8 mouse cellular contexts compared by ENCODE assay signal in the genomic region with DNA sequence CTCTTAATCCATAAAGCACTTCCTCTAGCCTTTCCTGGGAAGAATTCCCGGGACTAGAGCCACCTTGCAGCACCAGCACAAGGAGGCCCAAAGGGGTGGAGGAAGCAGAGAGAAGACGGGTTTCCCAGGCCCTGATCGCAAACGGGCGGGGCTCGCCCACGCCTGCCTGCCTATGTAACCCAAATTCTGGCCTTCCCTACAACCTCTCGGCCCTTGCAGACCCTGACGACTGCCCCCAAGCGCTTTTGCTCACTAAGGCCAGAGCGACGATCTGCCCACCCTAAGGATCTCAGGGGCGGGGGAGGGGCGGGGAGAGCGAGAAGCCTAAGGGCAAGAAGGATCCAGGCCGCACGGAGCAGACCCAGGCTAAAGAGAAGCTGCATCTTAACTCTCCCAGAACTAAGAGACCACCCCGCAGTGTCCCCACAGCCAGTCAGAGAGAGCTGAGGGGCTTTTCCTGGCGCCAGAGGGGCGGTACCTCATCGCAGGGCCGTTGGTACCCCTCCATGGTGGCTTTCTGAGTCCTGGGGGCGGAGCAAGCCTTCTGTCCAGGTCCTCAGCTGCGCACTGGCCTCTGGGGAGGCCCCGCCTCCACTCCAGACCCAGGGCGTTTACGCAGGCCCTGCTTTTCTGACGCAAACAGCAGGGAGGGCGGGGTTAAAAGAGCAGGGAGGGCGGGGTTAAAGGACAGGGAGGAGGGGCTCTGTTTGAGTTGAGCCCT. TPM values are rescaled to one million over a fixed set of nuclear protein-coding genes. Genes with fewer than 3 reads are reported as not detected.
A peak's percentile ranks its signal among the peaks of the same experiment; 100 is the strongest.
DNase-seq lines count a peak whose midpoint lies in the region; ATAC-seq and TF ChIP-seq lines count a peak whose summit lies in the region.

Gene Dynlt3 (minus strand): TSS at position 613 of the 721 bp plus-strand sequence.

- no peak for TF ChIP-seq EP300 in MEL (IDR thresholded peaks at IDR 0.05; ENCODE audit: low read depth in 1 of 2, low read length in 2 of 2)
- TF ChIP-seq EP300 in lung, postnatal 0 days (IDR thresholded peaks at IDR 0.05): no peak

- WGBS in forebrain, postnatal 0 days: 20% methylated on average over 29 of the region's 30 CpGs
- 11% methylated on average over 23 of the region's 30 CpGs for WGBS in lung, postnatal 0 days

- H3K79me2 ChIP-seq in MEL (ENCODE audit: control insufficient read depth, insufficient read depth, low read length, poor library complexity): peaks cover 3% of the 10 kb centered on the region

- peak; percentile 95 for DNase-seq in MEL (ENCODE audit: low read depth, low spot score)
- DNase-seq in cerebellum, adult 18-20 months: peak; percentile 80 to 85
- DNase-seq in forebrain, postnatal 0 days: peak; percentile 71
- peak; percentile 82 for DNase-seq in heart, postnatal 4 days
- DNase-seq in layer of hippocampus, adult 9-11 months: peak; percentile 84
- DNase-seq in lung, postnatal 0 days (ENCODE audit: low spot score): peak; percentile 93
- DNase-seq in ovary, postnatal 14 days (ENCODE audit: low spot score): peak; percentile 53
- DNase-seq in thymus, postnatal 14 days: peak; percentile 76

- H3K9ac ChIP-seq in MEL (ENCODE audit: control insufficient read depth, low read depth, low read length, poor library complexity, severe bottlenecking): peak within 1 kb of the TSS; percentile 90
- H3K9ac ChIP-seq in forebrain, postnatal 0 days: peak within 1 kb of the TSS; percentile 65
- peak within 1 kb of the TSS; percentile 46 for H3K9ac ChIP-seq in lung, postnatal 0 days (replicated peaks; ENCODE audit: low read depth)

- H3K36me3 ChIP-seq in MEL (ENCODE audit: control insufficient read depth in 1 of 2, insufficient read depth in 2 of 2, low read length in 2 of 2): peaks cover 0 to 10% of the 10 kb centered on the region in 2 experiments; a peak in 2 of 4 replicates
- H3K36me3 ChIP-seq in forebrain, postnatal 0 days (ENCODE audit: insufficient read depth): no peaks in the 10 kb centered on the region
- H3K36me3 ChIP-seq in lung, postnatal 0 days (ENCODE audit: insufficient read depth, low read length): no peaks in the 10 kb centered on the region

- H3K4me2 ChIP-seq in forebrain, postnatal 0 days (ENCODE audit: low read depth): peak within 1 kb of the TSS; percentile 51
- H3K4me2 ChIP-seq in lung, postnatal 0 days (replicated peaks; ENCODE audit: low read depth, low read length): peak within 1 kb of the TSS; percentile 40

- peak; percentile 53 to 61; a peak in 2 of 4 replicates for TF ChIP-seq POLR2A in MEL (IDR thresholded peaks at IDR 0.05; ENCODE audit: control insufficient read depth in 1 of 2, insufficient read depth in 1 of 2, low read depth in 1 of 2, low read length in 2 of 2, poor library complexity in 1 of 2)

- no peaks in the 10 kb centered on the region for H3K9me3 ChIP-seq in MEL (replicated peaks; ENCODE audit: insufficient read depth, low read length)
- no peaks in the 10 kb centered on the region for H3K9me3 ChIP-seq in forebrain, postnatal 0 days (ENCODE audit: low read length)
- no peaks in the 10 kb centered on the region for H3K9me3 ChIP-seq in lung, postnatal 0 days (ENCODE audit: low read length)

- peak; percentile 98 for ATAC-seq in forebrain, postnatal 0 days
- peak; percentile 100 for ATAC-seq in lung, postnatal 0 days

- peaks cover 2 to 7% of the 10 kb centered on the region in 2 experiments; a peak in 2 of 4 replicates for H3K4me1 ChIP-seq in MEL (ENCODE audit: control insufficient read depth in 1 of 2, insufficient read depth in 2 of 2, low read length in 2 of 2)
- H3K4me1 ChIP-seq in forebrain, postnatal 0 days (ENCODE audit: insufficient read depth): no peaks in the 10 kb centered on the region
- H3K4me1 ChIP-seq in lung, postnatal 0 days (ENCODE audit: insufficient read depth, low read depth, low read length): no peaks in the 10 kb centered on the region

- no peak for TF ChIP-seq CTCF in MEL (IDR thresholded peaks at IDR 0.05 in 2 of 3, conservative IDR thresholded peaks at IDR 0.05 in 1 of 3; ENCODE audit: control insufficient read depth in 1 of 3, insufficient read depth in 1 of 3, low read depth in 2 of 3, low read length in 3 of 3, poor library complexity in 1 of 3, severe bottlenecking in 1 of 3)
- TF ChIP-seq CTCF in forebrain, postnatal 0 days (IDR thresholded peaks at IDR 0.05; ENCODE audit: low read depth): no peak
- TF ChIP-seq CTCF in lung, postnatal 0 days (IDR thresholded peaks at IDR 0.05): no peak

- no peak for TF ChIP-seq RAD21 in MEL (IDR thresholded peaks at IDR 0.05; ENCODE audit: low read depth, low read length)

- peak within 1 kb of the TSS; percentile 58 for H3K27ac ChIP-seq in MEL (ENCODE audit: control insufficient read depth, low read depth, low read length)
- peak within 1 kb of the TSS; percentile 70 for H3K27ac ChIP-seq in forebrain, postnatal 0 days (ENCODE audit: low read depth, low read length)
- H3K27ac ChIP-seq in lung, postnatal 0 days (ENCODE audit: low read length): peak within 1 kb of the TSS; percentile 73

- H3K27me3 ChIP-seq in MEL (ENCODE audit: control insufficient read depth in 1 of 2, insufficient read depth in 2 of 2, low read length in 2 of 2): no peaks in the 10 kb centered on the region; a peak in 1 of 4 replicates
- H3K27me3 ChIP-seq in forebrain, postnatal 0 days (ENCODE audit: insufficient read depth, low read length): no peaks in the 10 kb centered on the region
- H3K27me3 ChIP-seq in lung, postnatal 0 days (replicated peaks; ENCODE audit: insufficient read depth, low read length): no peaks in the 10 kb centered on the region

- H3K4me3 ChIP-seq in MEL (ENCODE audit: control insufficient read depth in 1 of 2, insufficient read depth in 1 of 2, low read depth in 2 of 2, low read length in 2 of 2): peak within 1 kb of the TSS; percentile 98
- peak within 1 kb of the TSS; percentile 43 for H3K4me3 ChIP-seq in forebrain, postnatal 0 days (ENCODE audit: low read depth, low read length)
- H3K4me3 ChIP-seq in lung, postnatal 0 days (ENCODE audit: low read depth, low read length): peak within 1 kb of the TSS; percentile 54

TF ChIP-seq in MEL, 35 proteins besides CTCF, POLR2A, EP300 and RAD21:
- TF ChIP-seq SIN3A (IDR thresholded peaks at IDR 0.05; ENCODE audit: low read length): 0 out of 2 replicates have a peak, but pooled peaks have one; percentile 25
- no peak for TF ChIP-seq POLR2AphosphoS2 (IDR thresholded peaks at IDR 0.05; ENCODE audit: low read length)
- TF ChIP-seq NELFE (IDR thresholded peaks at IDR 0.05; ENCODE audit: low read depth, low read length): peak; percentile 50
- peak; percentile 67 for TF ChIP-seq NRF1 (IDR thresholded peaks at IDR 0.05; ENCODE audit: insufficient read depth, low read depth, low read length, poor library complexity, severe bottlenecking)
- TF ChIP-seq ETS1 (IDR thresholded peaks at IDR 0.05; ENCODE audit: low read depth, low read length): 0 out of 2 replicates have a peak, but pooled peaks have one; percentile 14
- TF ChIP-seq MXI1 (IDR thresholded peaks at IDR 0.05; ENCODE audit: low read depth, low read length): peak; percentile 31

RNA-seq across cellular contexts. Expression of gene Dynlt3, which starts in this region (rescaled TPM):
- total RNA-seq in MEL (2012; rRNA removed): 38.8 and 47.0 TPM in 2 replicates
- 10 to 100 TPM; 32.2 to 89.5 TPM for polyA plus RNA-seq in MEL (2012; ENCODE audit: insufficient read depth in 1 of 2, insufficient read length in 2 of 2, low read depth in 1 of 2, low replicate concordance in 2 of 2, missing spikeins in 1 of 2)
- total RNA-seq in forebrain, postnatal 0 days (2014; rRNA removed): 69.4 and 69.9 TPM in 2 replicates
- polyA plus RNA-seq in forebrain, postnatal 0 days (2015; fragmentation: Nextera tagmentation; extraction: Ambion mirVana): 74.4 and 76.5 TPM in 2 replicates
- total RNA-seq in heart, postnatal 4 days (2021): 10 to 100 TPM; 51.6 to 54.3 TPM
- 101 and 102 TPM in 2 replicates for polyA plus RNA-seq in lung, postnatal 0 days (2015; fragmentation: Nextera tagmentation; extraction: Ambion mirVana)

Comparison
In these comparisons a context has a peak if more than half of its experiments do, and no peak if none do; other contexts are left out.
1. Peak in every context shown above with its lines: DNase-seq, ATAC-seq, H3K4me3 ChIP-seq and H3K27ac ChIP-seq.
2. H3K4me3 ChIP-seq: peak in every context shown above with its lines; median percentile 98 in MEL; 54 in lung, postnatal 0 days; 43 in forebrain, postnatal 0 days.